Mouse (Mus musculus) lung, embryonic 14.5 days (tissue): Measurements from ENCODE around the gene Serpinb6a. TPM values are rescaled to one million over a fixed set of nuclear protein-coding genes. Genes with fewer than 3 reads are reported as not detected.

Source experiments
- ATAC-seq: fragments of 200-750 bp; cut with Nextera tagmentation; 2 replicates; pipeline ENCODE4 v1.8.0; 2017; ENCODE audit warnings: mild to moderate bottlenecking, moderate TSS enrichment, moderate library complexity; ENCODE audit not compliant: insufficient read depth
- DNase-seq: peaks from one replicate; pipeline ENCODE4 v3.0.0-alpha.2; 2015
- H3K27ac ChIP-seq: fragments of 300-500 bp; sonication (generic); 2 replicates; pipeline ENCODE4 v1.5.1; 2014; ENCODE audit warnings: low read depth, mild to moderate bottlenecking, moderate library complexity
- H3K27me3 ChIP-seq: fragments of 300-500 bp; sonication (generic); 2 replicates; pipeline ENCODE4 v1.6.1; 2014; ENCODE audit warnings: low read length, control low read depth; ENCODE audit not compliant: insufficient read depth
- H3K36me3 ChIP-seq: fragments of 300-500 bp; sonication (generic); 2 replicates; pipeline ENCODE4 v1.6.1; 2014; ENCODE audit warnings: control low read depth; ENCODE audit not compliant: insufficient read depth
- H3K4me1 ChIP-seq: fragments of 300-500 bp; sonication (generic); 2 replicates; pipeline ENCODE4 v1.6.1; 2014; ENCODE audit warnings: antibody characterized with exemption, control low read depth; ENCODE audit not compliant: insufficient read depth
- H3K4me2 ChIP-seq: fragments of 300-500 bp; sonication (generic); 2 replicates; pipeline ENCODE4 v1.6.1; 2014; ENCODE audit warnings: mild to moderate bottlenecking
- H3K4me3 ChIP-seq: fragments of 300-500 bp; sonication (generic); 2 replicates; pipeline ENCODE4 v1.5.1; 2014; ENCODE audit warnings: low read depth, low read length
- H3K9ac ChIP-seq: fragments of 300-500 bp; sonication (generic); 2 replicates; pipeline ENCODE4 v1.6.1; 2014
- H3K9me3 ChIP-seq: fragments of 300-500 bp; sonication (generic); 2 replicates; pipeline ENCODE4 v1.6.1; 2016; ENCODE audit warnings: low read depth, low read length, control low read depth
- CTCF ChIP-seq: IDR thresholded peaks from 2 replicates; pipeline ENCODE4 v1.5.1; 2016; ENCODE audit warnings: antibody characterized with exemption, low read depth
- WGBS: fragments of 180-500 bp; shearing (Covaris S2); extraction: QIAGEN DNeasy Blood & Tissue Kit; methylation state at CpG from one replicate; pipeline ENCODE4 v1.1.7; 2014; 5-methylcytosine and 5-hydroxymethylcytosine counted together
- polyA plus RNA-seq: library from polyadenylated mRNA; unstranded; fragments of >200 nt; fragmentation: Nextera tagmentation; extraction: Ambion mirVana; gene quantifications from 2 replicates; pipeline ENCODE4 v1.2.1, GENCODE M21; 2014

Gene Serpinb6a
- polyA plus RNA-seq, 1 experiment from 2014 or later: 62.3 TPM

GRCm38 (mm10) chr13:33906821-33907220, 95.8 kb downstream of the Serpinb6a start:
- 62% methylated on average over 3 of the region's 3 CpGs for WGBS
- Histone ChIP-seq H3K36me3 (no peaks in the 10 kb centered on the region), H3K9me3 (no peaks in the 10 kb centered on the region), H3K4me3 (no peak overlapping the region), H3K4me1 (no peaks in the 10 kb centered on the region), H3K9ac (no peak overlapping the region), H3K4me2 (no peak overlapping the region), H3K27ac (no peak overlapping the region), H3K27me3 (no peaks in the 10 kb centered on the region)
- no peak for TF ChIP-seq CTCF
- ATAC-seq (no peak), DNase-seq (no peak)

- no peaks in the 10 kb centered on the region for H3K4me1 ChIP-seq
- no peak within 1 kb of the TSS for H3K9ac ChIP-seq
- no peak within 1 kb of the TSS for H3K4me3 ChIP-seq
- H3K36me3 ChIP-seq: no peaks in the 10 kb centered on the region
- no peak within 1 kb of the TSS for H3K4me2 ChIP-seq
- no peak within 1 kb of the TSS for H3K27ac ChIP-seq
- H3K9me3 ChIP-seq: no peaks in the 10 kb centered on the region
- DNase-seq (no peak), ATAC-seq (no peak; the same call in 1 of the 2 replicates)
- TF ChIP-seq CTCF: no peak
- no peaks in the 10 kb centered on the region for H3K27me3 ChIP-seq
- WGBS: 71% methylated on average over 18 of the region's 18 CpGs
Measured at GRCm38 (mm10) chr13:33905176-33905954, 97.2 kb downstream of the Serpinb6a start, which contains the start of gene Serpinb6c. Gene Serpinb6c, minus strand, starts transcription at chr13:33905708.

- Histone ChIP-seq H3K27ac (no peak overlapping the region), H3K4me3 (no peak overlapping the region), H3K9me3 (no peaks in the 10 kb centered on the region), H3K9ac (no peak overlapping the region), H3K36me3 (no peaks in the 10 kb centered on the region), H3K4me2 (no peak overlapping the region), H3K27me3 (no peaks in the 10 kb centered on the region), H3K4me1 (no peaks in the 10 kb centered on the region)
- DNase-seq (no peak), ATAC-seq (no peak)
- no peak for TF ChIP-seq CTCF
- WGBS: 89% methylated on average over 2 of the region's 2 CpGs
Measured at GRCm38 (mm10) chr13:33903290-33903689, 99.3 kb downstream of the Serpinb6a start.

- DNase-seq (peak; percentile 60), ATAC-seq (no peak)
- Histone ChIP-seq H3K9ac (no peak overlapping the region), H3K36me3 (no peaks in the 10 kb centered on the region), H3K27ac (no peak overlapping the region), H3K27me3 (no peaks in the 10 kb centered on the region), H3K9me3 (no peaks in the 10 kb centered on the region), H3K4me2 (no peak overlapping the region), H3K4me1 (no peaks in the 10 kb centered on the region), H3K4me3 (no peak overlapping the region)
- peak; percentile 67 for TF ChIP-seq CTCF
- 46% methylated on average over 2 of the region's 2 CpGs for WGBS
Measured at GRCm38 (mm10) chr13:33894207-33894606, 108.4 kb downstream of the Serpinb6a start.

Other genes starting within 250 kb of the Serpinb6a start
- not detected in 2 replicates for gene Serpinb6e, start 159.4 kb downstream of the Serpinb6a start, polyA plus RNA-seq
- not detected in 2 replicates for gene Serpinb6c, start 97.1 kb downstream of the Serpinb6a start, polyA plus RNA-seq
- gene Nqo2, start 38.1 kb downstream of the Serpinb6a start, polyA plus RNA-seq: 31.2 and 35.1 TPM in 2 replicates
- 23.3 and 23.9 TPM in 2 replicates for gene Ripk1, start 431 bp downstream of the Serpinb6a start, polyA plus RNA-seq
- gene Bphl, start 34.8 kb upstream of the Serpinb6a start, polyA plus RNA-seq: 46.8 and 49.0 TPM in 2 replicates
- gene Tubb2a, start 75.2 kb upstream of the Serpinb6a start, polyA plus RNA-seq: 164 and 169 TPM in 2 replicates
- 13.3 and 15.9 TPM in 2 replicates for gene Tubb2b, start 127.7 kb upstream of the Serpinb6a start, polyA plus RNA-seq
- 73.7 and 78.0 TPM in 2 replicates for gene Psmg4, start 160.2 kb upstream of the Serpinb6a start, polyA plus RNA-seq